Mouse (Mus musculus) cortical plate, adult 2 months (tissue): ENCODE data around the gene Fam162a. TPM values are rescaled to one million over a fixed set of nuclear protein-coding genes. Genes with fewer than 3 reads are reported as not detected.
"Not testable (repeated sequence)": the region's sequence is repeated elsewhere in the genome, so short reads cannot be mapped to it uniquely, and the experiment has no call there.

ENCODE experiments used
- H3K27ac ChIP-seq: fragments of 200-500 bp; 2 replicates; pipeline ENCODE4 v1.5.1; 2012; ENCODE audit warnings: low read length, control low read depth, inconsistent platforms; ENCODE audit not compliant: insufficient read depth
- H3K4me1 ChIP-seq: fragments of 200-500 bp; 2 replicates; pipeline ENCODE4 v1.6.1; 2011; ENCODE audit warnings: low read length; ENCODE audit not compliant: control insufficient read depth, insufficient read depth
- H3K4me3 ChIP-seq: fragments of 200-500 bp; 2 replicates; pipeline ENCODE4 v1.5.1; 2011; ENCODE audit warnings: mild to moderate bottlenecking, low read length, control low read depth; ENCODE audit not compliant: insufficient read depth
- CTCF ChIP-seq: fragments of 200-500 bp; IDR thresholded peaks from 2 replicates; pipeline ENCODE4 v1.5.1; 2011; ENCODE audit warnings: mild to moderate bottlenecking, control low read depth, low read length; ENCODE audit not compliant: insufficient read depth; ENCODE audit errors: extremely low read depth
- POLR2A ChIP-seq: fragments of 200-500 bp; IDR thresholded peaks from 2 replicates; pipeline ENCODE4 v1.6.1; 2011; ENCODE audit warnings: mild to moderate bottlenecking, low read length, control low read depth; ENCODE audit not compliant: insufficient read depth; ENCODE audit errors: extremely low read depth
- polyA plus RNA-seq: library from polyadenylated mRNA; depleted of rRNA; stranded (reverse); fragments of >200 nt; gene quantifications from 2 replicates; pipeline ENCODE4 v1.2.3, GENCODE M21; 2012

Gene Fam162a
- polyA plus RNA-seq, 1 experiment, result 97.8 TPM

DNA sequence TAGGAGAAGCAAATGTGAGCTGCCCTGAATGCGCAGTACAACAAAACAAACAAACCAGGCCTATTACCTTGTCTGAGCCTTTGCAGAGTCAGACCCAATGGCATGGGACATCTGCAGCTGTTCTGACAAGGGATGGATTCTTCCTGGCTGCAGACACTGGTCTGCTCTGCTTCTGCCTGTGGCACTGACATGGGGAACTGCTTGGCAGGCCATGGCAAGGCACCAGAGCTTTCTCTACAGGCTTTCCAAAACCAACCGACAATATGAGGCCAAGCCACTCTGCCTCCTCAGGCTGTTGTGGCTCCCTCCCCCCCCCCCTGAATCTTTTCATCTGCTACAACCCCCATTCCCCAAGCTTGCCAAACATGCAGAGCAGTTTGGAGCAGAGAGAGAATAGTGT is 8.1 kb downstream of the Fam162a start:
- TF ChIP-seq CTCF (no peak), POLR2A (no peak)
- Histone ChIP-seq H3K4me1 (no peaks in the 10 kb centered on the region), H3K4me3 (no peak overlapping the region), H3K27ac (0 out of 2 replicates have a peak overlapping the region, but pooled peaks have one; percentile 33)

DNA sequence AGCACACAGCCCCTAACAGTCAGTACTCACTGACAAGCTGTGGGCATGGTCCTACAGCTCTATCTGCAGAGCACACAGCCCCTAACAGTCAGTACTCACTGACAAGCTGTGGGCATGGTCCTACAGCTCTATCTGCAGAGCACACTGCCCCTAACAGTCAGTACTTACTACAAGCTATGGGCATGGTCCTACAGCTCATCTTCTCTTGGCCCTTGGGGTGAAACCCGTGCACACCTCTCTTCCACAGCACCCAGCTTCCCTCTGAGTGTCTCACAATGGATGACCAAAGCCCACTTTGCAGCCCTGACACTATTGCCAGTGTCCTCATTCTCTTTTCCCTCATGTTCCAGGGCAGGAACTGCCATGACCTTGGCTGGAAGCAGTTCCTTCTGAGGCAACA is 8.9 kb downstream of the Fam162a start:
- not testable (repeated sequence) for H3K27ac ChIP-seq, H3K4me1 ChIP-seq, H3K4me3 ChIP-seq

DNA sequence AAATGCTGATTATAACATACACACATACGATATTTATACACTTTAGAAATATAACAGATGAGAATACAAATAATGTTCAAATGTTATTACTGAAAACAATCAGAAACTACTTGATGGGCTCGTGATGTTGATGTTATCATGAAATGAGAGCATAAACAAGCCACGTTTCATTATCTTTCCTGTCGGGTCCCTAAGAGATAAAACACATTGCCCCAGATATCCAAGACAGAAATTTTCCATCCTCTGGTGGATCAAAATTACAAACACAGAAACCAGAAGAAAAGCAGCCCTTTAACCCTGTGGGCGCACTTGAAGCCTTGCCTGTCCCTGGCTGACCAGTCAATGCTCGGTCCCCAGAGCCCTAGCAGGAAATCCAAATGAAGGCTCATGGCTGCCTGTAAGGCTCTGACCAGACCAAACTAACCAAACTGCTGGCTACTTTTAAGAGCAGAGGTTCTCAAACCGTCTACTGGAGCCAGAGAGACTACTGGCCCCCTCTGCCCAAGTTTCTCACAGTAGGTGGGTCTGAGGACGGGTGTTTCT is 13.4 kb downstream of the Fam162a start:
- TF ChIP-seq POLR2A, result no peak
- no peak for TF ChIP-seq CTCF
- no peaks in the 10 kb centered on the region for H3K4me1 ChIP-seq
- no peak overlapping the region for H3K4me3 ChIP-seq
- H3K27ac ChIP-seq, result no peak overlapping the region

DNA sequence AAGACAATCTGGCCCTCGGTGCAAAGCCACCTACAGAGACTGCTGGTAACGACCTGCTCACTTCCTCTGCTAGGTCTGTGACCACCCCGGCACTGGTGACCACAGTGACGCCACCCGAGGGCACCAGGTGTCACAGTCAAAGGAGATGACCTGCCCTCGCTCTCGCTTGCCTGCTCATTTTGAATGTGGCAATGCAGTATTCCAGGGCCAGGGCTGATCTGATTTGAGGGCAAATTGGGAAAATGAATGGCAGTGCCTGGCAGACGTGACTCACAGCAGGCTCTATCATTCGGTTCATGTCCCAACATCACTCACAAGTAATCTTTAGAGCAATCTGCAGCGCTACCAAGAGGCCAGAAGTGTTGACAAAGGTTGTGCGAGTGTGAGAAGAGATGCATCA is 15.0 kb downstream of the Fam162a start:
- Histone ChIP-seq H3K4me1 (no peaks in the 10 kb centered on the region), H3K27ac (no peak overlapping the region), H3K4me3 (no peak overlapping the region)
- TF ChIP-seq CTCF (no peak), POLR2A (no peak)

DNA sequence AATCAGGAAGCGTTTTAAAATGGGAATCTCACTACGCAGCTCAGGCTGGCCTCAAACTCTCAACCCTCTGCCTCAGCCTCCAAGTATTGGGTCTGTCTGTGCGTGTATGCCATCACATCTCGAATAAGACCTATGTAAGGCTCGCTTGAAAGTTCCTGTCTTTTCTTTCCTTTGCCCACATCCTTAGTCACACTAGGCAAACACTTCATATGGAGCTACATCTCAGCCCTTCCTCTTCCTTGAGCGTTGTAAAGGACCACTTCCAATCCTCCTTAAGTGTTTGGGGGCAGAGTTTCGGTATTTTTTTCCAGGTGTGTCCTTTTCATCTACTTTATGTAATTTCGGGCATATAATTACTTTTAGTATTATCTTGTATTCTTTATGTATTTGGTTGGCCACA is 16.5 kb downstream of the Fam162a start:
- TF ChIP-seq POLR2A (no peak), CTCF (no peak)
- Histone ChIP-seq H3K4me3 (no peak overlapping the region), H3K4me1 (no peaks in the 10 kb centered on the region)

DNA sequence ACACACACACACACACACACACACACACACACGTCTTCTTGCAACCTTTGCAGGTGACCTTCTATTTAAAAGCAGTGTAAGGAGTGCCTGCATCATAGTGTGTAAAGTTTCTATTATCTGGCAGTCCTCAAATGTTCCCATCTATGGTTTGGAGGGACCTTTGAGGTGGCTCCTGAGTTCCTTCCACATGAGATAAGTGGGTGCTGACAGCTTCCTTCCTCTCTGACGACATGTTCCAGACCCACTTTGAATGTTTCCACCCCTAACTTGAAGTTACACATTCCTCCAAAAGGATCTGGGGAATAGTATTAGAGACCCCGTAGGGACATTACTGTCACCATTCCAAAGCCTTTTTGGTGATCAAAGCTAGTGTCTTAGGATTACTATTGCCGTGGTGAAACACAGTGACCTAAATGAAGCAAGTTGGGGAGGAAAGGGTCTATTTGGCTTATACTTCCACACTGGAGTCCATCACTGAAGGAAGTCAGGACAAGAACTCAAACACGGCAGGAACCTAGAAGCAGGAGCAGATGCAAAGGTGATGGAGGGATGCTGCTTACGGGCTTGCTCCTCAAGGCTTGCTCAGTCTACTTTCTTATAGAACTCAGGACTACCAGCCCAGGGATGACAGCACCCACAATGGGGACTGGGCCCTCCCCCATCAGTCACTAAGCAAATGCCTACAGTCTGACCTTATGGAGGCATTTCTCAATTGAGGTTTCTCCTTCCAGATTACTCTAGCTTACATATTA is 17.7 kb downstream of the Fam162a start:
- TF ChIP-seq CTCF (no peak), POLR2A (no peak)
- Histone ChIP-seq H3K27ac (no peak overlapping the region), H3K4me1 (no peaks in the 10 kb centered on the region), H3K4me3 (no peak overlapping the region)

More for the DNA sequence above, 16.5 kb downstream of the Fam162a start:
- H3K27ac ChIP-seq, result no peak overlapping the region

DNA sequence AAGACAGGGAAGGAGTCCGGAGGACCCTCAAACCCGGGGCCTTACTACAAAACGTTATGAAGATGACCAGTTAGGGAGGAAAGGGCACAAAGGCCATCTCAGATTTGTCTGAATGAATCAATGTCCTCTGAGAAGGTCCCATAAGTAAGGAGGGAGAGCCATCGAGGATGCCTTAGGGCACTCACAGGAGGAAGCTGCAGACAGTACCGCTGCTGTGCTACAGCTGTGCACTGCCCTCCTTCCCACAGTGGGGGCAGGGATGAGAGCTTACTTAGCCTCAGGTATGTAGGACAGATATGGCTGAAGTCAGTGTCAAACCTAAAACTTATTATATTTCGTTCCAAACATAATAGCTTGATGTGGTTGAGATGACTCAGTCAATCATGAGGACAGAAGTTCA is 19.9 kb downstream of the Fam162a start:
- H3K4me3 ChIP-seq, result no peak overlapping the region
- no peaks in the 10 kb centered on the region for H3K4me1 ChIP-seq
- H3K27ac ChIP-seq, result no peak overlapping the region
- no peak for TF ChIP-seq POLR2A
- no peak for TF ChIP-seq CTCF

DNA sequence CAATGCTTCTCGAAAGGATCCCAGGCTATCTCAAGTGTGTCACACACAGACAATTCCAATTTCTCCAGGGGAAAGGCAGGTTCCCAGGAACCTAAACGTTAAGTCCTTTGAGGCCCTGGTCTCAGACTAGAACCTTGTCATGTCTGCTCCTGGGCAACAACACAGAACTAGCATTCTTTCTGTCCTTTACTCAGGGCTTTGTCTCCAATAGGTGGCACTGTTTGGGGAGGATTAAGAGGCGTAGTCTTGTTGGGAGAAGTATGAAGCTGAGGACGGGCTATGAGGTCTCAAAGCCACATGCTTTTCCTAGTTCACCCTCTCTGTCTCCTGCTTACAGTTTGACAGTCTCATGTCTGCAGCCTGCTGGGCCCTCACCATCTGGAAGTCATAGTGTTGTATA is 23.9 kb downstream of the Fam162a start:
- no peak overlapping the region for H3K27ac ChIP-seq
- H3K4me3 ChIP-seq, result no peak overlapping the region
- no peaks in the 10 kb centered on the region for H3K4me1 ChIP-seq
- TF ChIP-seq CTCF (no peak), POLR2A (no peak)

DNA sequence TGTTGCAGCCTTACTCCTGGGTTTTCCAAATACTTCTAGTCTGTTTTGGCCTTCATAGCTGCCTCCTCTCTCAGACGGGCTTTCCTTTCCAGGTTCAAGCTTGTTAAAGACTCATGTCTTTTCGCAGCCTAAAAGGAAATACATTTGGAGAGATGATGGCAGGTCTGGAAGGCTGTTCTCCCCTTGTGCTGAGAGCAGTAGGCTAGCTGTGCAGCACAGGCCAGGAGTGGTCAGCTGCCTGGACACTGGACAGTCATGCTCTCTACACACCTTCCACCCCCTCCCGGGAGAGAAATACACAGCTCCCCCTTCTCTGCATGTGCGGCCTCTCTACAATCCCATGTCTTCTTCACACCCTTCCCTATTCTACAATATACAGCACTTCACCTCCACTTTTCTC is 27.4 kb downstream of the Fam162a start:
- Histone ChIP-seq H3K27ac (no peak overlapping the region), H3K4me3 (no peak overlapping the region), H3K4me1 (peaks cover 2% of the 10 kb centered on the region; the same call in 1 of the 2 replicates)
- TF ChIP-seq CTCF, result no peak
- TF ChIP-seq POLR2A, result no peak

DNA sequence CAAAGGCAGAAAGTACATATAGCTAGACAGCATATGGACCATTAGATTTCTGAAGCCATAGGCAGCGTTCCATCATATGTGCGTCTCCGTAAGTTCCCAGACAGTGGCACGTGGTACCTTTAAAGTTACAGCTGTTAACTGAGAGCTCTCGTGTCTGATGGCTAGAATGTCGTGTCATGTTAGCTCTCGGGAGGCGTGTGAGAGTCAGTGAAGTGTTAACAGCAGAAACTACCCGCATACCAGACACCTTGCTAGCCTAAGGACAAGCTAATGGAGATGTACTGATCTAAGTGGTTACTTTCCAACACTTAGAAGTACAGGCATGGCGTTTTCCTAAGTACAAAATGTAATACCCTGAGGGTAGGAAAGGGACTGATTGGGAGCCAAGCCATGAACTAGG is 28.3 kb downstream of the Fam162a start:
- Histone ChIP-seq H3K27ac (no peak overlapping the region), H3K4me3 (no peak overlapping the region), H3K4me1 (peaks cover 2% of the 10 kb centered on the region; the same call in 1 of the 2 replicates)
- TF ChIP-seq POLR2A (no peak), CTCF (no peak)

DNA sequence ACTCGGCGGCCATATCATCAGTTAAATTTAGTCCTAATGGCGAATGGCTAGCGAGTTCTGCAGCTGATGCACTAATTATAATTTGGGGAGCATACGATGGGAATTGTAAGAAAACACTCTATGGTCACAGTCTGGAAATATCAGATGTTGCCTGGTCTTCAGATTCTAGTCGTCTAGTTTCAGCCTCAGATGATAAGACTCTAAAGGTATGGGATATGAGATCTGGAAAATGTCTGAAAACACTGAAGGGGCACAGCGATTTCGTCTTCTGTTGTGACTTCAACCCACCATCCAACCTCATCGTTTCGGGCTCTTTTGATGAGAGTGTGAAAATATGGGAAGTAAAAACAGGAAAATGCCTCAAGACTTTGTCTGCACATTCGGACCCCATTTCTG is 29.8 kb downstream of the Fam162a start:
- TF ChIP-seq CTCF (no peak), POLR2A (no peak)
- peaks cover 2% of the 10 kb centered on the region; the same call in 1 of the 2 replicates for H3K4me1 ChIP-seq
- H3K27ac ChIP-seq, result no peak overlapping the region

More for the DNA sequence above, 29.8 kb downstream of the Fam162a start:
- H3K4me3 ChIP-seq, result peak overlapping the region; percentile 53
